Mouse (Mus musculus): ENCODE results near the gene Camk1d. TPM values are rescaled to one million over a fixed set of nuclear protein-coding genes. Genes with fewer than 3 reads are reported as not detected.

Gene Camk1d
- polyA plus RNA-seq, 1 experiment: 3.2 TPM

DNA sequence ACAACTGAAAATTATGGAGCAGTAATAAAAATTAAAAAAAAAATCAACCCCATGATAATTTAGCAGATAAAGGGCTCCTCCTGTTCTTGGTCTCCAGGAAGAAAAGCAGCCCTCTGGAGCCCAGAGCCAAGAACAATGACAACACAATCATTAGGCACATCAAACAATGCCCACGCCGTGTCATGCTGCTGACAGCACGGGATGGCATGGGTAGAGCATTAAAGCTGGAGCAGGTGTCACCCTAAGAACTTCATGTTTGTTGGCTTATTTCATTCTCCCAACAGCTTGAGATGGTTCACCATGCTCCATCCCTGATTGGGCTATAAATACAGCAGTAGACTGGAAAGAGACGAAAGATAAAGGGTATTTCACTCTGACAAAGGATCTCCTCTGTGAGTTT, 30.9 kb downstream of the Camk1d start:
- Histone ChIP-seq H3K4me3 (ENCODE audit: low read depth, low read length) (no peak overlapping the region), H3K27me3 (ENCODE audit: control insufficient read depth, insufficient read depth, low read length, poor library complexity, severe bottlenecking) (no peaks in the 10 kb centered on the region), H3K27ac (ENCODE audit: insufficient read depth, low read length) (no peak overlapping the region), H3K9ac (ENCODE audit: low read depth, poor library complexity, severe bottlenecking) (no peak overlapping the region), H3K4me1 (ENCODE audit: control insufficient read depth, insufficient read depth, low read length) (no peaks in the 10 kb centered on the region), H3K9me3 (replicated peaks; ENCODE audit: control insufficient read depth, insufficient read depth, low read length, poor library complexity, severe bottlenecking) (peaks cover 34% of the 10 kb centered on the region), H3K36me3 (ENCODE audit: control insufficient read depth, insufficient read depth, low read length, poor library complexity, severe bottlenecking) (no peaks in the 10 kb centered on the region)
- TF ChIP-seq EP300 (IDR thresholded peaks at IDR 0.05; ENCODE audit: insufficient read depth, low read depth, low read length): no peak
- TF ChIP-seq POLR2A (IDR thresholded peaks at IDR 0.05; ENCODE audit: insufficient read depth, low read length): no peak
- no peak for TF ChIP-seq CTCF (IDR thresholded peaks at IDR 0.05; ENCODE audit: low read depth, low read length)

DNA sequence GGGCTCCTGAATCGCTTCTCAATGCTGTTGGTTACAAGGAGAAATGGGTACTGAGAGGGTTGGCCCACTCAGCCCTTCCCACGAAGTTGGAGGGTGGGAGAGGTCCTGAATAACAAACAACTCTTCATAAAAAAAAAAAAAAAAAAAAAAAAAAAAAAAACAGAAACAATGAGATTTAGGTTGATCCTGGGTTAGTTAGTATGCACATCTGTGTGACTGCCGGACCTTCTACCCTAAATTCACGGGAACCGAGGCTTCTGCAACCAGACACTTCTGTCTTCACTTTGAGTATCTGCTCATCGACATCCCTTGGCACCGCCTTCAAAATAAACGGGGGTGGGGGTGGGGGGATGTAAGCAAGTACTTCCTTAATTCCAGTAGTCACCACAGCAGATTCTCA, 32.4 kb downstream of the Camk1d start:
- Histone ChIP-seq H3K27ac (ENCODE audit: insufficient read depth, low read length) (no peak overlapping the region), H3K36me3 (ENCODE audit: control insufficient read depth, insufficient read depth, low read length, poor library complexity, severe bottlenecking) (no peaks in the 10 kb centered on the region), H3K4me3 (ENCODE audit: low read depth, low read length) (no peak overlapping the region), H3K9me3 (replicated peaks; ENCODE audit: control insufficient read depth, insufficient read depth, low read length, poor library complexity, severe bottlenecking) (peaks cover 34% of the 10 kb centered on the region), H3K4me1 (ENCODE audit: control insufficient read depth, insufficient read depth, low read length) (no peaks in the 10 kb centered on the region), H3K9ac (ENCODE audit: low read depth, poor library complexity, severe bottlenecking) (no peak overlapping the region), H3K27me3 (ENCODE audit: control insufficient read depth, insufficient read depth, low read length, poor library complexity, severe bottlenecking) (no peaks in the 10 kb centered on the region)
- TF ChIP-seq POLR2A (IDR thresholded peaks at IDR 0.05; ENCODE audit: insufficient read depth, low read length) (no peak), CTCF (IDR thresholded peaks at IDR 0.05; ENCODE audit: low read depth, low read length) (no peak), EP300 (IDR thresholded peaks at IDR 0.05; ENCODE audit: insufficient read depth, low read depth, low read length) (no peak)

DNA sequence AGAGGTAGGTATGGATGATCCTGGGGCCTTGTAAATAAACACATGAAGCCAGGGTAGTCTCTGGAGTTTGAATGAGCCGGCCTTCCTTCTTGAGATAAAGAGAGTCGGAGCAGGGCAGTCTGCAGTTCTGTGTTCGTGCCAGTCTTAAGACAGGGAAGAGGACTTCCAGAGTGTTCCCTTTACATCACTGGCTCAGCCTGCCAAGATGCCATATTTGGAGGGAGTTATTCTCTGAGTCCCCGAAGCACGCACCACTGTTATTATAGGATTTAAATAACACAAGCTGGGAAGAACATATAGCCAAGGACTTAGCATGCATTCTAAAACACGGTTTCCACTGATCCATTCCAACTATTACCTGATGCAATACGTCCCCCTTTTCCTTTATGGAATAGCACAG, 33.0 kb downstream of the Camk1d start:
- peaks cover 34% of the 10 kb centered on the region for H3K9me3 ChIP-seq (replicated peaks; ENCODE audit: control insufficient read depth, insufficient read depth, low read length, poor library complexity, severe bottlenecking)
- TF ChIP-seq CTCF (IDR thresholded peaks at IDR 0.05; ENCODE audit: low read depth, low read length) (no peak), EP300 (IDR thresholded peaks at IDR 0.05; ENCODE audit: insufficient read depth, low read depth, low read length) (no peak), POLR2A (IDR thresholded peaks at IDR 0.05; ENCODE audit: insufficient read depth, low read length) (no peak)

GRCm38 (mm10) chr2:5679055-5679454, 35.3 kb downstream of the Camk1d start:
- H3K4me3 ChIP-seq (ENCODE audit: low read depth, low read length): no peak overlapping the region
- H3K9ac ChIP-seq (ENCODE audit: low read depth, poor library complexity, severe bottlenecking): no peak overlapping the region
- H3K36me3 ChIP-seq (ENCODE audit: control insufficient read depth, insufficient read depth, low read length, poor library complexity, severe bottlenecking): no peaks in the 10 kb centered on the region
- peaks cover 3% of the 10 kb centered on the region for H3K4me1 ChIP-seq (ENCODE audit: control insufficient read depth, insufficient read depth, low read length)
- TF ChIP-seq POLR2A (IDR thresholded peaks at IDR 0.05; ENCODE audit: insufficient read depth, low read length) (no peak), CTCF (IDR thresholded peaks at IDR 0.05; ENCODE audit: low read depth, low read length) (no peak), EP300 (IDR thresholded peaks at IDR 0.05; ENCODE audit: insufficient read depth, low read depth, low read length) (no peak)
- peaks cover 34% of the 10 kb centered on the region for H3K9me3 ChIP-seq (replicated peaks; ENCODE audit: control insufficient read depth, insufficient read depth, low read length, poor library complexity, severe bottlenecking)
- no peak overlapping the region for H3K27ac ChIP-seq (ENCODE audit: insufficient read depth, low read length)
- H3K27me3 ChIP-seq (ENCODE audit: control insufficient read depth, insufficient read depth, low read length, poor library complexity, severe bottlenecking): no peaks in the 10 kb centered on the region

More for the DNA sequence above, 33.0 kb downstream of the Camk1d start:
- Histone ChIP-seq H3K9ac (ENCODE audit: low read depth, poor library complexity, severe bottlenecking) (no peak overlapping the region), H3K4me1 (ENCODE audit: control insufficient read depth, insufficient read depth, low read length) (peaks cover 3% of the 10 kb centered on the region), H3K36me3 (ENCODE audit: control insufficient read depth, insufficient read depth, low read length, poor library complexity, severe bottlenecking) (no peaks in the 10 kb centered on the region), H3K27ac (ENCODE audit: insufficient read depth, low read length) (no peak overlapping the region), H3K27me3 (ENCODE audit: control insufficient read depth, insufficient read depth, low read length, poor library complexity, severe bottlenecking) (no peaks in the 10 kb centered on the region), H3K4me3 (ENCODE audit: low read depth, low read length) (no peak overlapping the region)

- no peaks in the 10 kb centered on the region for H3K36me3 ChIP-seq (ENCODE audit: control insufficient read depth, insufficient read depth, low read length, poor library complexity, severe bottlenecking)
- H3K9me3 ChIP-seq (replicated peaks; ENCODE audit: control insufficient read depth, insufficient read depth, low read length, poor library complexity, severe bottlenecking): peaks cover 19% of the 10 kb centered on the region
- H3K9ac ChIP-seq (ENCODE audit: low read depth, poor library complexity, severe bottlenecking): no peak overlapping the region
- peaks cover 3% of the 10 kb centered on the region for H3K4me1 ChIP-seq (ENCODE audit: control insufficient read depth, insufficient read depth, low read length)
- no peaks in the 10 kb centered on the region for H3K27me3 ChIP-seq (ENCODE audit: control insufficient read depth, insufficient read depth, low read length, poor library complexity, severe bottlenecking)
- no peak overlapping the region for H3K4me3 ChIP-seq (ENCODE audit: low read depth, low read length)
- TF ChIP-seq CTCF (IDR thresholded peaks at IDR 0.05; ENCODE audit: low read depth, low read length): no peak
- TF ChIP-seq POLR2A (IDR thresholded peaks at IDR 0.05; ENCODE audit: insufficient read depth, low read length): no peak
- TF ChIP-seq EP300 (IDR thresholded peaks at IDR 0.05; ENCODE audit: insufficient read depth, low read depth, low read length): no peak
- H3K27ac ChIP-seq (ENCODE audit: insufficient read depth, low read length): no peak overlapping the region
Measured at GRCm38 (mm10) chr2:5677472-5677871, 36.8 kb downstream of the Camk1d start.

- Histone ChIP-seq H3K9me3 (replicated peaks; ENCODE audit: control insufficient read depth, insufficient read depth, low read length, poor library complexity, severe bottlenecking) (peaks cover 13% of the 10 kb centered on the region), H3K36me3 (ENCODE audit: control insufficient read depth, insufficient read depth, low read length, poor library complexity, severe bottlenecking) (no peaks in the 10 kb centered on the region), H3K4me1 (ENCODE audit: control insufficient read depth, insufficient read depth, low read length) (peaks cover 3% of the 10 kb centered on the region), H3K27me3 (ENCODE audit: control insufficient read depth, insufficient read depth, low read length, poor library complexity, severe bottlenecking) (no peaks in the 10 kb centered on the region), H3K27ac (ENCODE audit: insufficient read depth, low read length) (peak overlapping the region; percentile 39), H3K9ac (ENCODE audit: low read depth, poor library complexity, severe bottlenecking) (no peak overlapping the region), H3K4me3 (ENCODE audit: low read depth, low read length) (no peak overlapping the region)
- TF ChIP-seq POLR2A (IDR thresholded peaks at IDR 0.05; ENCODE audit: insufficient read depth, low read length): no peak
- TF ChIP-seq EP300 (IDR thresholded peaks at IDR 0.05; ENCODE audit: insufficient read depth, low read depth, low read length): no peak
- no peak for TF ChIP-seq CTCF (IDR thresholded peaks at IDR 0.05; ENCODE audit: low read depth, low read length)
Measured at GRCm38 (mm10) chr2:5676786-5677185, 37.5 kb downstream of the Camk1d start.

Data from ES-Bruce4 (cell line).